Mouse (Mus musculus): ENCODE results near the gene Fzd5. TPM values are rescaled to one million over a fixed set of nuclear protein-coding genes. Genes with fewer than 3 reads are reported as not detected.

Gene Fzd5
- polyA plus RNA-seq, 1 experiment, result 28.2 TPM

DNA sequence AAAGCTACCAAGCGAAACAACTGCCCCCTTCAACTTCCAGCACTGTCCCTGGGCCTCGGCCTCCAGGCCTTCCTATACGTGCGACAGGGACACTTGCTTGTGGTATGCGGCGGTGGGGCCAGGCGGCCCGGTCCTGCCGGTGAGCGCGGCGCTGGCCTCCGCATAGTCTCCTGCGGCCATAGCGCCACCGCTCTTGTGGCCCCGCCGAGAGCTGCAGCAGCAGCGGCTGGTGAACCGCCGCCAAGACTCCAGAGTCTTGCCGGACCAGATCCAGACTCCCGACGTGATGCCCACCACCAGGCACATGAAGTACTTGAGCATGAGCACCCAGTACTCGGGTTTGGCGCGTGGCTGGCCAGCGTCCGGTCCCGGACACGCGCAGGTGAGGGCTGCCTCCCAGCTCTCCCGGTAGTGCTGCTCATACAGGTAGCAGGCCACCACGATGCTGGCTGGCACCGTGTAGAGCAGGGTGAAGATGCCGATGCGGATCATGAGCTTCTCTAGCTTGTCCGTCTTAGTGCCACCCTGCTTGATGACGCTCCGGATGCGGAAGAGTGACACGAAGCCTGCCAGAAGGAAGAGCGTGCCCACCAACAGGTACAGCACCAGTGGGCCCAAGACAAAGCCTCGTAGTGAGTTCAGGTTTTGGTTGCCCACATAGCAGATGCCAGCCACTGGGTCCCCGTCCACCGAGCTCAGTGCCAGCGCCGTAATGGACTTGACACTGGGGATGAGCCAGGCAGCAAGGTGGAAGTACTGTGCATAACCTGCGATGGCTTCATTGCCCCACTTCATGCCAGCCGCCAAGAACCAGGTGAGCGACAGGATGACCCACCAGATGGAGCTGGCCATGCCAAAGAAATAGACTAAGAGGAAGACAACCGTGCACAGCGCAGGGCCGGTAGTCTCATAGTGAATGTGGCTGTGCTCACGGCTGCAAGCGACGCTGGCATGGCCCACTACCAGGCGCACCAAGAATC, 2.5 kb downstream of the Fzd5 start:
- peaks cover 15% of the 10 kb centered on the region for H3K4me1 ChIP-seq (ENCODE audit: control insufficient read depth, insufficient read depth, low read length)
- 62% methylated on average over 58 of the region's 58 CpGs for WGBS
- DNase-seq, result peak; percentile 50
- peak overlapping the region; percentile 46 for H3K4me3 ChIP-seq (replicated peaks; ENCODE audit: extremely low read depth, low read depth, low read length)
- TF ChIP-seq CTCF (IDR thresholded peaks at IDR 0.05; ENCODE audit: insufficient read depth, low read length) (no peak), POLR2A (IDR thresholded peaks at IDR 0.05; ENCODE audit: borderline replicate concordance, extremely low read depth, low read depth, low read length) (no peak)

DNA sequence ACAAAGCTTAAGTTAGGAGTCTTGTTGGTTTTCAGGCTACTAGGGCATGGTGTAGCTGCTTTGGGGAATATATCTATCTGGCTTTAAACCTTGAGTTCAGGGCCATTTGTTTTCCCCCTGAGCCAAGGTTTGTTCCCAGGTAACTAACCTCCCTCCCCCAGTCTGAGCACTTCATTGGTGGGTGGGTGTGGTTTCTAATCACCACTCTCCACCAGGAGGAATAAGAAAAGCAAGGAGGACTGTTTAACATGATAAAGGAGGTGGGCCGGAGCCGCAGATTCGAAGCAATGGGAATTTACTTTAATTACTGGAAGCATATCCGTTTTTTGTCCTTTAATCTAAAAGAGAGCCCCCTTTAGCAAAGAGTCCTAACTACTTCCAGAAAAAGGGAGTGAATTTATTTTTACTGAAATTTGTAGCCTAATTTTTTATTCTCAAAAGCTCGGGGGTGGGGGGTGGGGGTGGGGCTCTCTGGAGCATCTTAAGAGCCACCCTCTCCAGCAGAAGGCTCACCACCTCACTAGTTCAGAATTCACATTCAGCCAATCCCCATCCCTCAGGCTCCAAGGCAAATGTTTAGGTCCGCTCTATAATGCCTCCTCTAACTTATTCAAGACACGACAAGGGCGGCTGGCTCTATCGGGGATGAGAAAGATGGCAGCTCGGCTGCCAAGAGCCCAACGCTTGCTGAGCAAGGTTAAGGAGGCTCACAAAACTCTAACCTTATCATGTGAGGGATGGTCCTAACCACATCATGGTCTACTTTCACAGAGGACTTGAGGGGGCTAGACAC, 3.9 kb downstream of the Fzd5 start:
- TF ChIP-seq CTCF (IDR thresholded peaks at IDR 0.05; ENCODE audit: insufficient read depth, low read length), result no peak
- no peak for TF ChIP-seq POLR2A (IDR thresholded peaks at IDR 0.05; ENCODE audit: borderline replicate concordance, extremely low read depth, low read depth, low read length)
- WGBS, result 77% methylated on average over 11 of the region's 11 CpGs
- Histone ChIP-seq H3K4me1 (ENCODE audit: control insufficient read depth, insufficient read depth, low read length) (peaks cover 12% of the 10 kb centered on the region; the same call in 1 of the 2 replicates), H3K4me3 (replicated peaks; ENCODE audit: extremely low read depth, low read depth, low read length) (no peak overlapping the region)
- no peak for DNase-seq

DNA sequence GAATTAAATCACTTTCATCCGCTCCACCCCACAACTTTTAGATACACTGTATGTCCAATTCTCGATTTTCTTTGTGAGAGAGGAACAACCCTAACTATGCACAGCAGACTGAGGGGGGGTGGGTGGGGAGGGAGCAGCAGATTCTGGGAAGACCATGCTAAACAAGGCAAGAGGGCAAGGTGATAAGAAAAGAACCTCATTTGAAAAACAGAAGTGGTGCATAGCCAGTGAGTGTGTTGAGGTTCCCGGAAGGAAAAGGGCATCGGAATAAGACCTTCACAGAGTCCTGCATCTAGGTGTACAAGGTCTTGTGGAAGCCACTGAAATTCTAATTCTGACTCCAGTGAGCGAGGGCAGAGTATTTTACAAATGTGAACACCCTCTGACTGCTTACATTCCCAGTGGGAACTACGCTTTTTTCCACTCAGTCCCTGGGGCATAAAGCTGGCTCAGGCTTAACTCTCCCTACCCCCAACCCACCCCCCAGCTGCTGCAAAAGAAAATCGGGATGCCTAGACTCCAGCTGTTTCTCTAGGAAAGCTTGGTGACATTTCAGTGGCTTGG, 4.8 kb downstream of the Fzd5 start:
- TF ChIP-seq CTCF (IDR thresholded peaks at IDR 0.05; ENCODE audit: insufficient read depth, low read length) (no peak), POLR2A (IDR thresholded peaks at IDR 0.05; ENCODE audit: borderline replicate concordance, extremely low read depth, low read depth, low read length) (no peak)
- no peak for DNase-seq
- 73% methylated on average over 7 of the region's 7 CpGs for WGBS
- Histone ChIP-seq H3K4me3 (replicated peaks; ENCODE audit: extremely low read depth, low read depth, low read length) (no peak overlapping the region), H3K4me1 (ENCODE audit: control insufficient read depth, insufficient read depth, low read length) (peaks cover 7% of the 10 kb centered on the region; the same call in 1 of the 2 replicates)

DNA sequence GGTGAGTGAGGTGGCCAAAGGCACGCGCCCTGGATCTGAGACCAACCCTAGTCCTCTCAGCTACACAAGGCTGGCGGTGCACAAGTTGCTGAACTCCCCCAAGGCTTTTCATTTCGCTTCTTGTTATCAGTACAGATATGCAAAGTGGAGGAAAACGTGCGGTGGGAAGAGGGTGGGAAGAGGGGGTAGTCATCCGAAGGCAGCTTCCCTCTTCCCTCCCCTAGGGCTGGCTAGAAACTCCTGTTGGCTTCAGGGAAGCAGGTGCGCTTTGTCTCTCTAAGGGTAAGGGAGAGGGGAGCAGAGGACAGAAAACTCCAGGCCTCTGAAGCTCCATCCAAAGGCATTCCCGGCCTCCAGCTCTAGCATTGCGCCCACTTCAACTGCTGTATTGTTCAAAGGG, 5.4 kb downstream of the Fzd5 start:
- no peak for DNase-seq
- TF ChIP-seq POLR2A (IDR thresholded peaks at IDR 0.05; ENCODE audit: borderline replicate concordance, extremely low read depth, low read depth, low read length) (no peak), CTCF (IDR thresholded peaks at IDR 0.05; ENCODE audit: insufficient read depth, low read length) (no peak)
- Histone ChIP-seq H3K4me1 (ENCODE audit: control insufficient read depth, insufficient read depth, low read length) (peaks cover 7% of the 10 kb centered on the region; the same call in 1 of the 2 replicates), H3K4me3 (replicated peaks; ENCODE audit: extremely low read depth, low read depth, low read length) (no peak overlapping the region)
- WGBS, result 77% methylated on average over 10 of the region's 10 CpGs

DNA sequence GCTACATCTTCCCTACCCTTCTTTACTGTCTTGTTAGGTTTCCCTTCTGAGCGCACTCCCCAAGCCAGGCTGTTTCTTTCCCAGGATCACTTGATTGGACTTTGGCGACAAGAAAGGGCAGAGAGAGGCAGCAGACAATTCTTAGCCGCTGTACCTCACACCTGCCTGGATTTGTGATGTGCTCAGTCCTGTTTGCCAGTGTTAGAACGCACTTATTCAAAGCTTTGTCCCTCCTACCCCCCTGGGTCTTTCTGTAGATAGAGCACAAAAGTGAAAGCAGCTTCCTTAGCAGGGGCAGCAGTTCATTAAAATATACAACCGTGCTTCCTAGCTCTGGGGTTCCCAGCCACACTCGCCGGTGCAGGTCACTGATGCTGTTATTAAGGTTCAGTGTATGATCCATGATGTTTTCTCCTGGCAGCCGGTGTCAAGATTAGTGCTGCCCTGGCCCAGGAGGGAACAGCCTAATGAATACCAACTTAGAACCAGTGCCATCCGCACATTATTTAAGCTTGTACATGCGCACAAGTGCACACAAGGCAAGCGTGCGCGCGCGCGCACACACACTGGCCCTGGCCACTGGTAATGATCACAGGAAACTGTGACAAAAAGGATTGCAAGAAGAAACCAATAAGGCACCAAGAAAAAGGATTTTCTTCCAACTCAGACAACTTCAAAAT, 6.1 kb downstream of the Fzd5 start:
- TF ChIP-seq CTCF (IDR thresholded peaks at IDR 0.05; ENCODE audit: insufficient read depth, low read length), result no peak
- TF ChIP-seq POLR2A (IDR thresholded peaks at IDR 0.05; ENCODE audit: borderline replicate concordance, extremely low read depth, low read depth, low read length), result no peak

DNA sequence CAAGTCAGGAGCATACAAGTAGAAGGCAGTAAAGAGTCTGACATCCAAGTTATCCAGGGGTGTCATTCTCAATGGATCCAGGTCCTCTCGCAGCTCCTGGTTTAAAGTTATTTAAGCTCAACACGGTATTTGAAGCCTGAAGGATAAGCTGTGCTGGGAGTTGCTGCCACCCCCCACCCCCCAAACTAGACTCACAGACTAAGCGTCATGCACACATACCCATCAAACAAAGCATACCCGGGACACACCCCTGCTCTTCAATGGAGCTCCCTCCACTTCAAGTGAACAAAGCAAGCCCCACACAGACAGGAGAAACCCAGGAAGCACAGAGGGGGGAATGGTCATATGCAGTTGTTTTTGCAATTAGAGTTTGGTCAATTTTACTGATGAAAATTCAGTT, 7.5 kb downstream of the Fzd5 start:
- DNase-seq, result no peak
- no peak overlapping the region for H3K4me3 ChIP-seq (replicated peaks; ENCODE audit: extremely low read depth, low read depth, low read length)
- WGBS, result 70% methylated on average over 4 of the region's 4 CpGs
- no peak for TF ChIP-seq CTCF (IDR thresholded peaks at IDR 0.05; ENCODE audit: insufficient read depth, low read length)
- no peak for TF ChIP-seq POLR2A (IDR thresholded peaks at IDR 0.05; ENCODE audit: borderline replicate concordance, extremely low read depth, low read depth, low read length)
- no peaks in the 10 kb centered on the region; the same call in 1 of the 2 replicates for H3K4me1 ChIP-seq (ENCODE audit: control insufficient read depth, insufficient read depth, low read length)

More for the DNA sequence above, 6.1 kb downstream of the Fzd5 start:
- 83% methylated on average over 16 of the region's 16 CpGs for WGBS
- Histone ChIP-seq H3K4me1 (ENCODE audit: control insufficient read depth, insufficient read depth, low read length) (peaks cover 7% of the 10 kb centered on the region), H3K4me3 (replicated peaks; ENCODE audit: extremely low read depth, low read depth, low read length) (no peak overlapping the region)
- no peak for DNase-seq

DNA sequence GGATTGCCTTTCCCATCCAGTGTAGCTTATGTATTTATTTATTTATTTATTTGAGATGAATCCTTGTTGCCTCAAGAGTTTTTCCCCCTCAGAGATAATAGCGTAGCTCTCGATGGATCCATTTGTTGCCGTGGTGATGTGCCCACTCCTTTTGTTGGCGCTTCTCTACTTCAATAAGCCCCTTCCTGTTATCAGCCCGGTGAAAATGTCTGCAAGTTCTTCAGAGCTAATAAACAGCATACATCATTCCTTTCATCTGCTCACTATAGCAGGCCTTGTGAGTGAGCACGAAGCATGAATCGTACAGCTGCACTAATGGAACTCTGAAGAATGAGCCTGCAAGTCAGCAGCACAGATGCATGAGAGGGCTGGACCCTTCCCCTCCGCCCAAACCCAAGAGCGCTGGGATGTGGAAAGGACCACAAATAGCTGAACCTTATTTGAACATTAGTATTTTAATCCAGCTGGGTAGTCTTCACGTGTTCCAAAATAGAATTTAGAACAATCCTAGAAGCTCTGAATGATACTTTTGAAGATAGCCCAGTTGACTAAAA, 16.4 kb downstream of the Fzd5 start:
- H3K4me1 ChIP-seq (ENCODE audit: control insufficient read depth, insufficient read depth, low read length), result peaks cover 5% of the 10 kb centered on the region; the same call in 1 of the 2 replicates
- 75% methylated on average over 10 of the region's 10 CpGs for WGBS
- H3K4me3 ChIP-seq (replicated peaks; ENCODE audit: extremely low read depth, low read depth, low read length), result no peak overlapping the region
- no peak for TF ChIP-seq CTCF (IDR thresholded peaks at IDR 0.05; ENCODE audit: insufficient read depth, low read length)
- no peak for TF ChIP-seq POLR2A (IDR thresholded peaks at IDR 0.05; ENCODE audit: borderline replicate concordance, extremely low read depth, low read depth, low read length)
- DNase-seq, result no peak

DNA sequence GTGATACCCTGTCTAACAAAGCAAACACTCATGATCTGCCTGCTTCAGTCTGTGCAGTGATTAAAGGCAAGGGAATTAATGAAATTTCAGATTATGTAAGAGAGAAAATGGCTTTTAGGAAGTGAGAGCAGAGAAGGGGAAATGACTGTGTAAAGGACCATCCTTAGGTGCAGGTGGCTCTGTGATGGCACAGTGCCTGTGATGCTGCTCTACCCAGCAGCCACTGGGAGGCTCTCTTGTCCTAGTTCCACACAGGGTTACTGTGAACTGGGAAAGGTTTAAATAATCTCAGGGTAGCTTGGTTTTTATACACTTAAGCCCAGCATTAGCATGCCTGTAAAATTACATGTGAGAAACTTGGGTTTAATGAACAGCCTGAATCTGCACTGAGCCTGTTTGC, 20.0 kb downstream of the Fzd5 start:
- peaks cover 5% of the 10 kb centered on the region; the same call in 1 of the 2 replicates for H3K4me1 ChIP-seq (ENCODE audit: control insufficient read depth, insufficient read depth, low read length)
- no peak for DNase-seq
- H3K4me3 ChIP-seq (replicated peaks; ENCODE audit: extremely low read depth, low read depth, low read length), result no peak overlapping the region
- TF ChIP-seq POLR2A (IDR thresholded peaks at IDR 0.05; ENCODE audit: borderline replicate concordance, extremely low read depth, low read depth, low read length), result no peak
- peak; percentile 82 for TF ChIP-seq CTCF (IDR thresholded peaks at IDR 0.05; ENCODE audit: insufficient read depth, low read length)

All from lung, adult 2 months (tissue).